Mouse (Mus musculus): ENCODE results near the gene Ube2l3. TPM values are rescaled to one million over a fixed set of nuclear protein-coding genes. Genes with fewer than 3 reads are reported as not detected.

The Ube2l3 gene
- total RNA-seq, 2 experiments from 2014 or later = 40.6 to 161 TPM

GRCm38 (mm10) chr16:17104600-17104999 lies 97.8 kb downstream of the Ube2l3 start:
- no peak for ATAC-seq (replicated peaks; ENCODE audit: low FRiP score, poor library complexity, severe bottlenecking)

GRCm38 (mm10) chr16:17102630-17103220 lies 99.7 kb downstream of the Ube2l3 start:
- no peak for ATAC-seq (replicated peaks; ENCODE audit: low FRiP score, poor library complexity, severe bottlenecking)

Other genes starting within 250 kb of the Ube2l3 start
- gene Mapk1, start 219.3 kb downstream of the Ube2l3 start, total RNA-seq (2015; ENCODE audit: low replicate concordance) = 81.7 and 109 TPM in 2 replicates
- 113 and 116 TPM in 2 replicates for gene Mapk1, start 219.3 kb downstream of the Ube2l3 start, total RNA-seq (2017; ENCODE audit: low replicate concordance)
- gene Ypel1, start 133.0 kb downstream of the Ube2l3 start, total RNA-seq (2015; ENCODE audit: low replicate concordance) = not detected in 2 replicates
- gene Ypel1, start 133.0 kb downstream of the Ube2l3 start, total RNA-seq (2017; ENCODE audit: low replicate concordance) = not detected in 2 replicates
- gene Ppil2, start 91.4 kb downstream of the Ube2l3 start, total RNA-seq (2015; ENCODE audit: low replicate concordance) = 41.9 and 43.2 TPM in 2 replicates
- 37.7 and 65.6 TPM in 2 replicates for gene Ppil2, start 91.4 kb downstream of the Ube2l3 start, total RNA-seq (2017; ENCODE audit: low replicate concordance)
- 5.9 TPM in 1 of 2 replicates, not detected in the other for gene 2610318N02Rik, start 77.5 kb downstream of the Ube2l3 start, total RNA-seq (2015; ENCODE audit: low replicate concordance)
- gene 2610318N02Rik, start 77.5 kb downstream of the Ube2l3 start, total RNA-seq (2017; ENCODE audit: low replicate concordance) = 2.7 and 2.9 TPM in 2 replicates
- 18.4 and 25.6 TPM in 2 replicates for gene Sdf2l1, start 70.3 kb downstream of the Ube2l3 start, total RNA-seq (2015; ENCODE audit: low replicate concordance)
- gene Sdf2l1, start 70.3 kb downstream of the Ube2l3 start, total RNA-seq (2017; ENCODE audit: low replicate concordance) = 7.2 and 15.7 TPM in 2 replicates
- not detected in 2 replicates for gene Ydjc, start 58.0 kb downstream of the Ube2l3 start, total RNA-seq (2015; ENCODE audit: low replicate concordance)
- 0.13 TPM in 1 of 2 replicates, not detected in the other for gene Ydjc, start 58.0 kb downstream of the Ube2l3 start, total RNA-seq (2017; ENCODE audit: low replicate concordance)
- not detected in 2 replicates for gene Ccdc116, start 55.4 kb downstream of the Ube2l3 start, total RNA-seq (2015; ENCODE audit: low replicate concordance)
- 0.83 and 0.90 TPM in 2 replicates for gene Ccdc116, start 55.4 kb downstream of the Ube2l3 start, total RNA-seq (2017; ENCODE audit: low replicate concordance)
- gene Rimbp3, start 6.0 kb upstream of the Ube2l3 start, total RNA-seq (2015; ENCODE audit: low replicate concordance) = not detected in 2 replicates
- 0.38 TPM in 1 of 2 replicates, not detected in the other for gene Rimbp3, start 6.0 kb upstream of the Ube2l3 start, total RNA-seq (2017; ENCODE audit: low replicate concordance)
- gene Hic2, start 30.9 kb upstream of the Ube2l3 start, total RNA-seq (2015; ENCODE audit: low replicate concordance) = under 0.01 TPM in 1 of 2 replicates, not detected in the other
- gene Hic2, start 30.9 kb upstream of the Ube2l3 start, total RNA-seq (2017; ENCODE audit: low replicate concordance) = 0.13 and 0.23 TPM in 2 replicates
- gene Tmem191c, start 73.4 kb upstream of the Ube2l3 start, total RNA-seq (2015; ENCODE audit: low replicate concordance) = 4.6 TPM in 1 of 2 replicates, not detected in the other
- not detected in 2 replicates for gene Tmem191c, start 73.4 kb upstream of the Ube2l3 start, total RNA-seq (2017; ENCODE audit: low replicate concordance)
- not detected in 2 replicates for gene Serpind1, start 128.7 kb upstream of the Ube2l3 start, total RNA-seq (2015; ENCODE audit: low replicate concordance)
- gene Serpind1, start 128.7 kb upstream of the Ube2l3 start, total RNA-seq (2017; ENCODE audit: low replicate concordance) = not detected in 2 replicates
- gene Snap29, start 203.3 kb upstream of the Ube2l3 start, total RNA-seq (2015; ENCODE audit: low replicate concordance) = 22.6 and 25.9 TPM in 2 replicates
- 19.0 and 20.7 TPM in 2 replicates for gene Snap29, start 203.3 kb upstream of the Ube2l3 start, total RNA-seq (2017; ENCODE audit: low replicate concordance)
- gene Pi4ka, start 203.7 kb upstream of the Ube2l3 start, total RNA-seq (2015; ENCODE audit: low replicate concordance) = 15.9 and 72.1 TPM in 2 replicates
- 17.1 and 35.3 TPM in 2 replicates for gene Pi4ka, start 203.7 kb upstream of the Ube2l3 start, total RNA-seq (2017; ENCODE audit: low replicate concordance)
- gene Crkl, start 249.3 kb upstream of the Ube2l3 start, total RNA-seq (2015; ENCODE audit: low replicate concordance) = 21.3 and 25.2 TPM in 2 replicates
- 20.0 and 24.4 TPM in 2 replicates for gene Crkl, start 249.3 kb upstream of the Ube2l3 start, total RNA-seq (2017; ENCODE audit: low replicate concordance)